Mouse (Mus musculus) cerebellum, adult 2 months (tissue): Measurements from ENCODE around the gene Tmem270.

ENCODE experiments used
- CTCF ChIP-seq: fragments of 200-500 bp; IDR thresholded peaks from 2 replicates; pipeline ENCODE4 v1.5.1; 2011; ENCODE audit warnings: low read depth, mild to moderate bottlenecking, control low read depth, low read length, moderate library complexity, borderline replicate concordance; ENCODE audit not compliant: insufficient read depth
- POLR2A ChIP-seq: fragments of 200-500 bp; IDR thresholded peaks from 2 replicates; pipeline ENCODE4 v1.6.1; 2011; ENCODE audit warnings: low read length, control low read depth, borderline replicate concordance; ENCODE audit not compliant: insufficient read depth

DNA sequence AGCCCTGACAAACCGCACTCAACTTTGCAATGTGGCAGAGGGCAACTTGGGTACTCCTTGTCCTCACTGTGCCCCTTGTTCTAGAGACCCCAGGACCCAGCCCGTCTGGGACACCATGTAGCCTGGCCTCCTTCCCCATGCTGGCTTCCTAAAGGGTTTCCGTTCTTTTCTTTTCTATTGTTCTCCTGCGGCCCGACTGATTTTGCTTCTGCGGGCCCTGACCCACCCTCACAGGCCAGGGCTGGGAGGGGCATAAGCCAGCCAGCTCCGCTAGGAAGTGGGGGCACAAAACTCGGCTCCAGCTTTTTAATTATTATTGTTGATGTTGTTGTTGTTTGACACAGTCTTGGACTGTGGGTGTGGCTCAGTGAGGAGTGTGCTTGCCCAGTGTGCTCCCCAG lies 15.0 kb downstream of the Tmem270 start:
- TF ChIP-seq CTCF (no peak), POLR2A (no peak)
